Mouse (Mus musculus) kidney, embryonic 16.5 days (tissue): ENCODE data around the gene Ly6g5b. TPM values are rescaled to one million over a fixed set of nuclear protein-coding genes. Genes with fewer than 3 reads are reported as not detected.

Source experiments
- ATAC-seq: fragments of 200-750 bp; cut with Nextera tagmentation; 2 replicates; pipeline ENCODE4 v1.8.0; 2017; ENCODE audit warnings: moderate TSS enrichment; ENCODE audit not compliant: low FRiP score, low TSS enrichment
- H3K27ac ChIP-seq: fragments of 300-500 bp; sonication (generic); 2 replicates; pipeline ENCODE4 v1.5.1; 2014; ENCODE audit warnings: low read length
- H3K27me3 ChIP-seq: fragments of 300-500 bp; sonication (generic); 2 replicates; pipeline ENCODE4 v1.6.1; 2014; ENCODE audit warnings: low read length, control low read depth, mixed read lengths; ENCODE audit not compliant: insufficient read depth
- H3K36me3 ChIP-seq: fragments of 300-500 bp; sonication (generic); 2 replicates; pipeline ENCODE4 v1.6.1; 2014; ENCODE audit warnings: low read length, control low read depth, mixed read lengths; ENCODE audit not compliant: insufficient read depth
- H3K4me1 ChIP-seq: fragments of 300-500 bp; sonication (generic); 2 replicates; pipeline ENCODE4 v1.6.1; 2014; ENCODE audit warnings: low read length, control low read depth, mixed read lengths; ENCODE audit not compliant: insufficient read depth
- H3K4me2 ChIP-seq: fragments of 300-500 bp; sonication (generic); replicated peaks from 2 replicates; pipeline ENCODE4 v1.6.1; 2014; ENCODE audit warnings: low read depth, low read length
- H3K4me3 ChIP-seq: fragments of 300-500 bp; sonication (generic); 2 replicates; pipeline ENCODE4 v1.5.1; 2014; ENCODE audit warnings: mild to moderate bottlenecking, low read length
- H3K9ac ChIP-seq: fragments of 300-500 bp; sonication (generic); replicated peaks from 2 replicates; pipeline ENCODE4 v1.6.1; 2014; ENCODE audit warnings: low read length
- H3K9me3 ChIP-seq: fragments of 300-500 bp; sonication (generic); 2 replicates; pipeline ENCODE4 v1.6.1; 2016; ENCODE audit warnings: low read length, control low read depth
- WGBS: fragments of 180-500 bp; shearing (Covaris S2); extraction: QIAGEN DNeasy Blood & Tissue Kit; methylation state at CpG from one replicate; pipeline ENCODE4 v1.1.7; 2014; 5-methylcytosine and 5-hydroxymethylcytosine counted together
- polyA plus RNA-seq: library from polyadenylated mRNA; unstranded; fragments of >200 nt; fragmentation: Nextera tagmentation; extraction: Ambion mirVana; gene quantifications from 2 replicates; pipeline ENCODE4 v1.2.1, GENCODE M21; 2015

Ly6g5b gene
- polyA plus RNA-seq, 1 experiment from 2014 or later, result 0.89 TPM

DNA sequence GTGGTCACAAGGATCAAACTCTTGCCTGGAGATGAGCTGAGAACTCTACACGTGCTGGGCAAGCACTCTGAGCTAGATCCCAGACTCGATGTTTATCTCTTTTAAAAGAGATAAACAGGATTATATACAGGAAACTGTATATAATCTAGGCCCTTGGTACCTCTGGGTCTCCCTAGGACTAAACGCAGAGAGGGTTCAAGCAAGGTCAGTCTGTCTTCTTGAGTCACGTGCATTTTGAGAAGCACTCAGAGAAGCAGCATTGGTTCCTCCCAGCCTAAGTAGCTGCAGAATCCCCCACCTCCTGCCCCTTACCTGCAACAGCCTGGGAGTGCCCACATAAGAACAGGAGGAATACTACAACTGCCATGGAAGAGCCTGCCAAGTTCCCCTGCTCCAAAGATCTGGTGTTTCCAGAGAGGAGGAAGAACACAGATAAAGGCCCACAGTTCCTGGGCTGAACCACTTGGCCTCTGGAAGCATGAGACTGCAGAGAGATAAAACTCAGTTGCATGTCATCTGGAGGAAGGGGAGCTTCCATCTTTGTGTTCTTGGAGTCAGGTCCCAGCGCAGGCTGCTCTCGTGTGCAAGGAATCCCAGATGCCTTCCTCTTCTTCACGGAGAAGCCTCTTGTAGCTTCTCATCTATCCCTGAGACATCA, 29.9 kb downstream of the Ly6g5b start, which contains the start of gene Ly6g6f:
Ly6g6f (minus strand) TSS at position 403 of the 658 bp plus-strand sequence.
- WGBS, result 74% methylated on average over 7 of the region's 7 CpGs
- no peak within 1 kb of the TSS for H3K4me2 ChIP-seq
- ATAC-seq, result no peak

GRCm38 (mm10) chr17:35083929-35084497, 31.2 kb downstream of the Ly6g5b start:
- Histone ChIP-seq H3K4me2 (no peak overlapping the region), H3K4me1 (no peaks in the 10 kb centered on the region), H3K27me3 (no peaks in the 10 kb centered on the region), H3K9ac (no peak overlapping the region), H3K9me3 (no peaks in the 10 kb centered on the region), H3K4me3 (no peak overlapping the region), H3K36me3 (no peaks in the 10 kb centered on the region), H3K27ac (no peak overlapping the region)
- ATAC-seq, result no peak
- 66% methylated on average over 3 of the region's 3 CpGs for WGBS

More for the DNA sequence above, 29.9 kb downstream of the Ly6g5b start, which contains the start of gene Ly6g6f:
- no peak within 1 kb of the TSS for H3K27ac ChIP-seq
- peaks cover 7% of the 10 kb centered on the region for H3K4me1 ChIP-seq
- H3K27me3 ChIP-seq, result no peaks in the 10 kb centered on the region
- no peak within 1 kb of the TSS for H3K4me3 ChIP-seq
- H3K9ac ChIP-seq, result no peak within 1 kb of the TSS
- no peaks in the 10 kb centered on the region for H3K36me3 ChIP-seq
- H3K9me3 ChIP-seq, result no peaks in the 10 kb centered on the region

GRCm38 (mm10) chr17:35082841-35083576, 32.2 kb downstream of the Ly6g5b start:
- Histone ChIP-seq H3K36me3 (no peaks in the 10 kb centered on the region), H3K4me2 (no peak overlapping the region), H3K4me1 (peaks cover 2% of the 10 kb centered on the region; the same call in 1 of the 2 replicates), H3K27ac (no peak overlapping the region), H3K9ac (no peak overlapping the region), H3K4me3 (no peak overlapping the region), H3K9me3 (no peaks in the 10 kb centered on the region), H3K27me3 (no peaks in the 10 kb centered on the region)
- ATAC-seq, result no peak
- WGBS, result 84% methylated on average over 16 of the region's 16 CpGs

GRCm38 (mm10) chr17:35080710-35081109, 34.5 kb downstream of the Ly6g5b start:
- 81% methylated on average over 4 of the region's 4 CpGs for WGBS

DNA sequence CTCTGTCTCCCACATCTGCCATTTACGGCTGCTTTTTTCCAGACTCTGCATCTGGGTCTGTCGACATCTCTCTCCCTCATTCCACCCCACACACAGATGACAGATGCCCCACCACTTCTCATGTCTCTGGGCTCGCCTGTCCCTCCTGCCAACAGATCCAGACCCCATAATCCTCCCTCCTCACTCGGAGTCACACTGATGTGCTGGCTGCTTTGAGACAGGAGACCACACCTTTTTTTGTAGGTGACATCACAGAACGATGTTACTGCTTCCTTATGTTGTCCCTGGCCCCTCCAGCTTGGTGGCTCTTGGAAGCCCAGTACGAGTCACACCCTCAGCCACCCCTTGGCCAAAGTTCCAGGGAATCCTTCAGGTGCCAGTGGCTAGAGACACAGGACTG, 35.0 kb downstream of the Ly6g5b start:
- H3K4me1 ChIP-seq, result peaks cover 21% of the 10 kb centered on the region
- H3K27ac ChIP-seq, result no peak overlapping the region
- WGBS, result 43% methylated on average over 6 of the region's 6 CpGs
- H3K36me3 ChIP-seq, result no peaks in the 10 kb centered on the region
- H3K9me3 ChIP-seq, result no peaks in the 10 kb centered on the region
- H3K27me3 ChIP-seq, result no peaks in the 10 kb centered on the region
- no peak overlapping the region for H3K4me3 ChIP-seq
- no peak overlapping the region for H3K4me2 ChIP-seq
- ATAC-seq, result no peak
- no peak overlapping the region for H3K9ac ChIP-seq

More at GRCm38 (mm10) chr17:35080710-35081109, 34.5 kb downstream of the Ly6g5b start:
- H3K9ac ChIP-seq, result no peak overlapping the region
- ATAC-seq, result no peak
- no peak overlapping the region for H3K4me3 ChIP-seq
- no peaks in the 10 kb centered on the region for H3K36me3 ChIP-seq
- H3K27me3 ChIP-seq, result no peaks in the 10 kb centered on the region
- H3K9me3 ChIP-seq, result no peaks in the 10 kb centered on the region
- H3K4me1 ChIP-seq, result peaks cover 21% of the 10 kb centered on the region
- H3K27ac ChIP-seq, result no peak overlapping the region
- no peak overlapping the region for H3K4me2 ChIP-seq

DNA sequence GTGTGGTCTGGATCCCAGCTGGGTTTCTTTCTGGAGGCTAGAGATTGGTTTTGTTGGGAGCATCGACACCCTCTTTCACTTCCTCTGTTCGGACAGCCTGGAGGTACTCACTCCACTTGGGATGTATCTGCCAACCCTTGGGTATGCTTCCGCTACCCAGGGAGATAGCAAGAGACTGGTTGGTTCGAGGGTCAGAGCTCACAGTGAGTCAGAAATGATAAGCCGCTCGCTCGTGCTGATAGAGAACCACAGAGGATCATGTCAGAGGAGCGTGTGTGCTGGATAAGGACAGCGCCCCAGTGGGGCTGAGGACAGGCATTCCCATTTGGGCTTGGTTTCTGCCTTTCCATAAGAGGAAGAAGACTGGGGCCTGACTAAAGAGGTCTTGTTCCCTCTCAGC, 35.5 kb downstream of the Ly6g5b start:
- Histone ChIP-seq H3K4me3 (no peak overlapping the region), H3K27ac (no peak overlapping the region), H3K4me1 (peaks cover 21% of the 10 kb centered on the region), H3K4me2 (no peak overlapping the region), H3K9ac (no peak overlapping the region), H3K9me3 (no peaks in the 10 kb centered on the region), H3K36me3 (no peaks in the 10 kb centered on the region), H3K27me3 (no peaks in the 10 kb centered on the region)
- WGBS, result 66% methylated on average over 9 of the region's 9 CpGs
- ATAC-seq, result no peak

DNA sequence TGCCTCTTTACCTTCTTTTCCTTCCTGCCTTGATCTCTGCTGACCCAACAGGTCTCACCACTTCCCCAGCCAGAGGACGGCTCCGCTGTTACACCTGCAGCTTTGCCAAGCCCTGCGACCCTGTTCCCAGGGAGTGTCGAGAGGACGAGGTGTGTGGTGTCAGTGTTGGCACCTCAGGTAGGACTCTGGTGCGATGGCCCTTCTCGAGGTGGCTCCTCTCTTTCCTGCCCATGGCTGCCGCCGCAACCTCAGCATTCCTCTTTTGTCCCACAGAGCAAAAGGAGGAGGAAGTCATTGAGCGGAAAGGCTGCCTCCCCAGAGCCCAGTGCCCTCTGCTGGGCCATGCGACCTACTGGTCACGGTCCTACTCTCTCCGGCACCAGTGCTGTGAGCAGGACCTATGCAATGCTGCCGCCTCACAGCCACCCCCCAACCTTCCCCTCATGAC, 37.4 kb downstream of the Ly6g5b start, which contains the start of gene Ly6g6d:
Ly6g6d (minus strand) TSS at position 280 of the 448 bp plus-strand sequence.
- Histone ChIP-seq H3K4me2 (peak within 1 kb of the TSS; percentile 67), H3K9me3 (no peaks in the 10 kb centered on the region), H3K4me1 (peaks cover 27% of the 10 kb centered on the region), H3K27ac (peak within 1 kb of the TSS; percentile 77), H3K9ac (peak within 1 kb of the TSS; percentile 72), H3K36me3 (no peaks in the 10 kb centered on the region), H3K27me3 (no peaks in the 10 kb centered on the region), H3K4me3 (peak within 1 kb of the TSS; percentile 43)
- WGBS, result 2% methylated on average over 14 of the region's 14 CpGs
- ATAC-seq, result peak; percentile 87

DNA sequence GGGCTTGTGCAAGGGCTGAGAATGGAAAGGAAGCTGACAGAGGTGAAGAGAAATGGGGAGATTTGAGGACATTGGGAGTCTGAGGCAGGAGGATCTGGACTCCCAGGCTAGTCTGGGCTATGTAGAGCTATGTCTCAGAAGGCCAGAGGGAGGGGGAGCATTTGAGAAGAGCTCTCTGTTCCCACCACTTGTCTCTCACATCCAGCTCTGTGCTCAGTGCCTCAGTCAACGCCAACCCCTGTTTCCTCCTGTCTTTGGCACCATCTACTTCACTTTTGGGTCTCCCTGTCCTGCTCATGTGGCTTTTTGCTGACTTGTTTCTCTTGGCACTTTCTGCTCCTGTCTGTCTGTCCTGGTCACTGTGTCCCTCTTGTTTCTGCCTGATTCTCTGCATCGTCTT, 37.9 kb downstream of the Ly6g5b start:
- ATAC-seq, result 0 out of 2 replicates have a peak, but pooled peaks have one; percentile 33
- 18% methylated on average over 2 of the region's 2 CpGs for WGBS
- Histone ChIP-seq H3K27me3 (no peaks in the 10 kb centered on the region), H3K4me2 (peak overlapping the region; percentile 67), H3K4me3 (peak overlapping the region; percentile 43), H3K36me3 (no peaks in the 10 kb centered on the region), H3K9me3 (no peaks in the 10 kb centered on the region), H3K27ac (peak overlapping the region; percentile 77), H3K9ac (peak overlapping the region; percentile 72), H3K4me1 (peaks cover 27% of the 10 kb centered on the region)

GRCm38 (mm10) chr17:35076507-35077176, 38.6 kb downstream of the Ly6g5b start, which contains the start of gene Ly6g6e:
Ly6g6e (plus strand) TSS chr17:35076902.
- H3K36me3 ChIP-seq, result no peaks in the 10 kb centered on the region
- peak within 1 kb of the TSS; percentile 72 for H3K9ac ChIP-seq
- no peaks in the 10 kb centered on the region for H3K9me3 ChIP-seq
- WGBS, result 30% methylated on average over 10 of the region's 10 CpGs
- H3K27me3 ChIP-seq, result no peaks in the 10 kb centered on the region
- H3K4me1 ChIP-seq, result peaks cover 33% of the 10 kb centered on the region
- H3K27ac ChIP-seq, result peak within 1 kb of the TSS; percentile 77
- peak within 1 kb of the TSS; percentile 67 for H3K4me2 ChIP-seq
- ATAC-seq, result no peak
- H3K4me3 ChIP-seq, result peak within 1 kb of the TSS; percentile 43
